Mouse (Mus musculus) cortical plate, adult 2 months (tissue): ENCODE data around the gene Dleu7. TPM values are rescaled to one million over a fixed set of nuclear protein-coding genes. Genes with fewer than 3 reads are reported as not detected.

Experiments used
- H3K27ac ChIP-seq: fragments of 200-500 bp; 2 replicates; pipeline ENCODE4 v1.5.1; 2012; ENCODE audit warnings: low read length, control low read depth, inconsistent platforms; ENCODE audit not compliant: insufficient read depth
- H3K4me1 ChIP-seq: fragments of 200-500 bp; 2 replicates; pipeline ENCODE4 v1.6.1; 2011; ENCODE audit warnings: low read length; ENCODE audit not compliant: control insufficient read depth, insufficient read depth
- H3K4me3 ChIP-seq: fragments of 200-500 bp; 2 replicates; pipeline ENCODE4 v1.5.1; 2011; ENCODE audit warnings: mild to moderate bottlenecking, low read length, control low read depth; ENCODE audit not compliant: insufficient read depth
- CTCF ChIP-seq: fragments of 200-500 bp; IDR thresholded peaks from 2 replicates; pipeline ENCODE4 v1.5.1; 2011; ENCODE audit warnings: mild to moderate bottlenecking, control low read depth, low read length; ENCODE audit not compliant: insufficient read depth; ENCODE audit errors: extremely low read depth
- POLR2A ChIP-seq: fragments of 200-500 bp; IDR thresholded peaks from 2 replicates; pipeline ENCODE4 v1.6.1; 2011; ENCODE audit warnings: mild to moderate bottlenecking, low read length, control low read depth; ENCODE audit not compliant: insufficient read depth; ENCODE audit errors: extremely low read depth
- polyA plus RNA-seq: library from polyadenylated mRNA; depleted of rRNA; stranded (reverse); fragments of >200 nt; gene quantifications from 2 replicates; pipeline ENCODE4 v1.2.3, GENCODE M21; 2012

The Dleu7 gene
- polyA plus RNA-seq, 1 experiment = 9.0 TPM

DNA sequence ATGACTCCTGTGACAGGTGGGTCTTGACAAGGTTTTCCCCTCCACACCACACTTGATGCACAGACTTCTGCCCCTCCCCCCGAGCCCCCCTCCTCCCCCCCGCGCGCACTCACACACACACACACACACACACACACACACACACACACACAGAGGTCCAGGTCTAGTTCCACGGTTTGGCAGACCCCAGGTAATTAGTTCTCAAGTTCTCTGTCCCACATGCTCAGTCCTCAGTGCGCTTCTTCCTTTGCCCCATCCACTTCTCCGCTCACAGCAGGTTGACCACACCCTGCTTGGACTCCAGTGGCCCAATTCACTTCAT, 720 bp downstream of the Dleu7 start:
- peak overlapping the region; percentile 44 for H3K4me3 ChIP-seq
- H3K27ac ChIP-seq = no peak overlapping the region
- TF ChIP-seq CTCF = no peak
- no peak for TF ChIP-seq POLR2A
- no peaks in the 10 kb centered on the region for H3K4me1 ChIP-seq

- TF ChIP-seq POLR2A = no peak
- TF ChIP-seq CTCF = no peak
- Histone ChIP-seq H3K4me1 (no peaks in the 10 kb centered on the region), H3K4me3 (no peak overlapping the region), H3K27ac (no peak overlapping the region)
These were observed 1.4 kb downstream of the Dleu7 start for GRCm38 (mm10) chr14:62291406-62291987.

GRCm38 (mm10) chr14:62288731-62289130, 4.1 kb downstream of the Dleu7 start:
- H3K4me3 ChIP-seq = no peak overlapping the region
- TF ChIP-seq CTCF (no peak), POLR2A (no peak)
- no peaks in the 10 kb centered on the region for H3K4me1 ChIP-seq
- no peak overlapping the region for H3K27ac ChIP-seq

- TF ChIP-seq POLR2A (no peak), CTCF (no peak)
- Histone ChIP-seq H3K4me3 (no peak overlapping the region), H3K4me1 (0 out of 2 replicates have a peak, but pooled peaks cover 2% of the 10 kb centered on the region), H3K27ac (no peak overlapping the region)
These were observed 9.9 kb downstream of the Dleu7 start for GRCm38 (mm10) chr14:62282974-62283373.

DNA sequence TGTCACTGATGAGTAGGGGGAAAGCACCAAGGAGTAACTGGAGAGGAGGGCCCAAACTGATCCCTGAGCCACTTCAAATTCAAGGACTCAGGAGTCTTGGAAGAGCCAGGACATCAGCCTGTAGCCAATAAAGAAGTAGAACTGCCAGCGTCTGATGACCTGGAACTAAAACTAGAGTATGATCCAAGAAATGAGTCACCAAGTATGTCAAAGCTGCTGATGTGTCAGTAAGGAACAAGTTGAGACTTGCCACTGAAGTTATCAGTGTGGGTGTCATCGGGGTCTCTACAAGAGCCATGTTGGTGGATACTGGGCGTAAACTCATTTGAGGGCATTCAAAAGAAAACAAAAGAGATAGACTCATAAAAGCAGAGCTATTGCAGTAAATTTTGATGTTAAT, 19.2 kb downstream of the Dleu7 start:
- H3K4me1 ChIP-seq = no peaks in the 10 kb centered on the region
- no peak overlapping the region for H3K4me3 ChIP-seq
- no peak overlapping the region for H3K27ac ChIP-seq
- TF ChIP-seq POLR2A (no peak), CTCF (no peak)

DNA sequence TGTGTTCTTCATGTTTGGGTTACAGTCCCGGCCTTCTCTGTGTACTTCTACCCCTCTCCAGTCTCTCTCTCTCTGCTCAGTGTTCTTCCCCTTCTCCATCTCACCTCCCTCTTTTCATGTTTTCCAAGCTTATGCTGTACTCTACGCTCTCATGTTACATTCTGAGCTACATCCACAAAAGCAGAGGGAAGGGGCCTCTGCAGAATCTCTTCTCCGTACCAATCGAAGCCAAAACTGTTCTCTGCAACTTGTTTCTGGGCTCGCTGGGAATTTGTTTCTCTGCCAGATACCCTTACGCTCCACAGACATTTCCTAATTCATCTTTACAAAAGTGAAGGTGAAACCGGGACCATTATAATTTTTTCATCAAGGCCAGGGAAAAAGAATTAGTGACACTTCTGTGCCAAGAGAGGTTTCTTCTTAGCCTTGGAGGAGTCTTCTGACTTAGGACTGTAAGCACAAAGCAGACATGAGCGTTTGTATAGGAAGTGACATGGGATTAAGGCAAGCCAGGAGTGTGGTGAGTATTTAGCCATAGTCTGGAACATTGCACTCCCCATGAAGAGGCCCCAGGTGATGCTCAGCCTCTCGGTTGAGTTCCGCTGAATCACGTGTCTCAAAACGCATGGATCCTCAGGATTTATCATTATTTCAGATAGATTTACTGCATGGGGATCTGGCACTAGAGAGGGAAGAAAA, 22.0 kb downstream of the Dleu7 start:
- TF ChIP-seq CTCF (no peak), POLR2A (no peak)
- H3K27ac ChIP-seq = no peak overlapping the region
- no peak overlapping the region for H3K4me3 ChIP-seq
- H3K4me1 ChIP-seq = no peaks in the 10 kb centered on the region

DNA sequence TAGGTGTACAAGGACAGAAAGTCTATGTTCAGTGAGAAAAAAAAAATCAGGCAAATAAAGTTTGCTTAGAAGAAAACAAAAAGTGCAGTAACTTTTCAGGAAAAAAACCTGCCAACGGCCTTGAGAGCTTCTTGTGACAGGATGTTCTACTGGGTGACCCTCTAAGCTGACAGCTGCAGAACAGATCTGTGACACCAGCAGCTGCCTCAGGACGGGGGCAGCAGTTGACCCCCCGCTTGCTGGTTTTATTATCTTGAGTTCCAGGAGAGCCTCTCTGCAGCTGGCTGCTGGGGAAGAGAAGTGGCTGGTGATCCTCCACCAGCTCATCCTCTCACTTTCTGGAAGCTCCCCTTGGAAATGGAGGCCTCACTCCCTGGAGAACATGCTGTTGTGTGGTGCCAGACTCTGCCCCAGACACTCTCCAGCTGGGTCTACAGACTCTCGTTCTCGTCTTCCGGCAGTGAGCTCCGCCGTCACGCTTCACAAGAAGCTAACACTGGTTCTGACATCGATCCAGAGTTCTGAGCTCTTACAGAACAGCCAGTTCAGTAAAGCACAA, 33.8 kb downstream of the Dleu7 start:
- no peaks in the 10 kb centered on the region for H3K4me1 ChIP-seq
- TF ChIP-seq POLR2A = no peak
- TF ChIP-seq CTCF = no peak

DNA sequence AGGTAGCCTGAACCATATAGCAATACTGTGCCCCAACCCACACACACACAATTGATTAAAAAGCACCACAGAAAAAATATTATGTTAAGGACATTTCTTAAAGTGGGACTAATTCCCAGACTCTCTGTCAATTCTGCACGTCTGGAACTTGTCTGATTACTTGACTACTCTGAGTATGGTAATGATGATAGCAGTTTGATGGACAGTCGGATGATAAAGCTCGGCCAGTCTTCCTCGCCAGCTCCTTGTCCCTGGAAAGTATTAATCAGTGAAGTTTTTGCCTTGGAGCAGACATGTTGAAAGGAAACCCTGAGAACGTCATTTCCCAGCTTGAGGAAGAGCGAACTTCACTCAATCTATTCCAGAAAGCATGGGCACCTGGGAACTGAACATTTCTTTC, 34.7 kb downstream of the Dleu7 start:
- no peak overlapping the region for H3K27ac ChIP-seq
- no peaks in the 10 kb centered on the region for H3K4me1 ChIP-seq
- no peak overlapping the region for H3K4me3 ChIP-seq
- TF ChIP-seq POLR2A (no peak), CTCF (no peak)

More for the DNA sequence above, 33.8 kb downstream of the Dleu7 start:
- H3K27ac ChIP-seq = no peak overlapping the region
- H3K4me3 ChIP-seq = no peak overlapping the region

DNA sequence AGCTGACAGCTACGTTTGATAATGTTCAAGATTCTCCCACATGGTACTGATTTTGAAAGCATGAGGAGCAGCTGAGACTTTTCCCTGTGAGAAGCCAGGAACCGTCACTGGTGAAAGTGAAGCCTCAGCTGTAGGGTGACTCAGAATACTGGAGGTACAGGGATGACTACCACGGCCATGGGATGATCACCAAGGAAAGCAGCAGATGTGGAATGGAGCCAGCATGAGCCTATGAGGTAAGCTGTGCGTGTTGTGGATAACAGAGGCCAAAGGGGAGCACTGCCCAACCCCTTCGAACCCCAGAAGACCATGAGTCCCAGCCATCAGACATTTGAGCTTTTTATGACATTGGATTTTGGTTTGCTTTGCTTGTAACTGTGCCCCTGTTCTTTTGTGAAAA, 36.8 kb downstream of the Dleu7 start:
- no peaks in the 10 kb centered on the region for H3K4me1 ChIP-seq
- no peak overlapping the region for H3K4me3 ChIP-seq
- H3K27ac ChIP-seq = no peak overlapping the region
- no peak for TF ChIP-seq POLR2A

GRCm38 (mm10) chr14:62254371-62254770, 38.5 kb downstream of the Dleu7 start:
- Histone ChIP-seq H3K27ac (no peak overlapping the region), H3K4me3 (no peak overlapping the region), H3K4me1 (no peaks in the 10 kb centered on the region)
- TF ChIP-seq CTCF = no peak

GRCm38 (mm10) chr14:62251999-62252398, 40.8 kb downstream of the Dleu7 start:
- Histone ChIP-seq H3K27ac (no peak overlapping the region), H3K4me3 (no peak overlapping the region), H3K4me1 (no peaks in the 10 kb centered on the region)
- TF ChIP-seq POLR2A = no peak
- peak; percentile 86 for TF ChIP-seq CTCF
